Mouse (Mus musculus): ENCODE results near the gene Slc6a8. TPM values are rescaled to one million over a fixed set of nuclear protein-coding genes. Genes with fewer than 3 reads are reported as not detected.

Gene Slc6a8
- total and polyA plus RNA-seq, 3 experiments: 2.1 to 9.9 (median 4.1) TPM

GRCm38 (mm10) chrX:73658936-73659574 lies 13.9 kb upstream of the Slc6a8 start:
- no peak overlapping the region for H3K4me3 ChIP-seq (ENCODE audit: low read depth, low read length)
- no peak for ATAC-seq (ENCODE audit: extremely low read depth, insufficient number of reproducible peaks, low FRiP score, poor library complexity, severe bottlenecking)
- peaks cover 6% of the 10 kb centered on the region; the same call in 1 of the 2 replicates for H3K27me3 ChIP-seq (ENCODE audit: insufficient read depth, low read length)
- no peaks in the 10 kb centered on the region for H3K36me3 ChIP-seq (replicated peaks)
- TF ChIP-seq GATA1 (IDR thresholded peaks at IDR 0.05; ENCODE audit: borderline replicate concordance, low read length) (no peak), TAL1 (conservative IDR thresholded peaks at IDR 0.05; ENCODE audit: low read depth, low read length) (no peak), POLR2AphosphoS5 (IDR thresholded peaks at IDR 0.05; ENCODE audit: insufficient replicate concordance, low read depth, low read length) (no peak), GATA2 (IDR thresholded peaks at IDR 0.05; ENCODE audit: borderline replicate concordance, low read depth, low read length) (no peak), CTCF (IDR thresholded peaks at IDR 0.05; ENCODE audit: low read depth, low read length) (no peak)
- DNase-seq (ENCODE audit: low spot score): no peak
- no peaks in the 10 kb centered on the region for H3K9me3 ChIP-seq (replicated peaks)
- no peaks in the 10 kb centered on the region; the same call in 1 of the 2 replicates for H3K4me1 ChIP-seq (ENCODE audit: insufficient read depth, low read depth, low read length)

GRCm38 (mm10) chrX:73659575-73660283 lies 13.2 kb upstream of the Slc6a8 start, which contains the start of gene Pnck:
Gene Pnck (minus strand): TSS chrX:73660117.
- TF ChIP-seq GATA2 (IDR thresholded peaks at IDR 0.05; ENCODE audit: borderline replicate concordance, low read depth, low read length): no peak
- TF ChIP-seq CTCF (IDR thresholded peaks at IDR 0.05; ENCODE audit: low read depth, low read length): no peak
- no peak for TF ChIP-seq POLR2AphosphoS5 (IDR thresholded peaks at IDR 0.05; ENCODE audit: insufficient replicate concordance, low read depth, low read length)
- no peak for TF ChIP-seq TAL1 (conservative IDR thresholded peaks at IDR 0.05; ENCODE audit: low read depth, low read length)
- no peak for TF ChIP-seq GATA1 (IDR thresholded peaks at IDR 0.05; ENCODE audit: borderline replicate concordance, low read length)
- no peak within 1 kb of the TSS for H3K4me3 ChIP-seq (ENCODE audit: low read depth, low read length)

DNA sequence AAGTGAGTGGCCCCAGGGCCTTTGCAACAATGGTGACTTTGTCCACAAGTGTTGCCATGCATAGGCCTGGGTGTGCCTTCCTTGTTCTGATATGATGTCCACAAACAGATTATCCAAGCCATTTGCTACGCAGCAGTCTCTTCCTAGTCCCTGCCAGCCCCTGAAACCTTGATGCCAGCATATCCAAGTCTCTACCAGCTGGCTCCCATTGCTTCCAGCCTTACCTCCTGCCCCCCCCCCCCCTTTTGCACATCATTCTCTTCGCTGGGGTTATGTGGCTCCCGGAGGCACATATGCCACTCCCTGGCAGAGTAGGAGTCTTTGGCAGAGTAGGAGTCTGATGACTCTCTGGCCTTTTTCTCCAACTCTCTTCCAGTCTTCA lies 12.7 kb upstream of the Slc6a8 start:
- H3K36me3 ChIP-seq (replicated peaks): no peaks in the 10 kb centered on the region
- no peak for TF ChIP-seq GATA1 (IDR thresholded peaks at IDR 0.05; ENCODE audit: borderline replicate concordance, low read length)
- TF ChIP-seq CTCF (IDR thresholded peaks at IDR 0.05; ENCODE audit: low read depth, low read length): no peak
- no peak for TF ChIP-seq GATA2 (IDR thresholded peaks at IDR 0.05; ENCODE audit: borderline replicate concordance, low read depth, low read length)
- no peak for TF ChIP-seq POLR2AphosphoS5 (IDR thresholded peaks at IDR 0.05; ENCODE audit: insufficient replicate concordance, low read depth, low read length)
- no peak for TF ChIP-seq TAL1 (conservative IDR thresholded peaks at IDR 0.05; ENCODE audit: low read depth, low read length)
- no peaks in the 10 kb centered on the region for H3K9me3 ChIP-seq (replicated peaks)
- H3K27me3 ChIP-seq (ENCODE audit: insufficient read depth, low read length): peaks cover 6% of the 10 kb centered on the region; the same call in 1 of the 2 replicates
- no peak overlapping the region for H3K4me3 ChIP-seq (ENCODE audit: low read depth, low read length)
- ATAC-seq (ENCODE audit: extremely low read depth, insufficient number of reproducible peaks, low FRiP score, poor library complexity, severe bottlenecking) (no peak), DNase-seq (ENCODE audit: low spot score) (no peak)
- H3K4me1 ChIP-seq (ENCODE audit: insufficient read depth, low read depth, low read length): no peaks in the 10 kb centered on the region; the same call in 1 of the 2 replicates

More at GRCm38 (mm10) chrX:73659575-73660283, 13.2 kb upstream of the Slc6a8 start, which contains the start of gene Pnck:
- DNase-seq (ENCODE audit: low spot score) (no peak), ATAC-seq (ENCODE audit: extremely low read depth, insufficient number of reproducible peaks, low FRiP score, poor library complexity, severe bottlenecking) (no peak)
- H3K9me3 ChIP-seq (replicated peaks): no peaks in the 10 kb centered on the region
- H3K36me3 ChIP-seq (replicated peaks): no peaks in the 10 kb centered on the region
- peaks cover 6% of the 10 kb centered on the region; the same call in 1 of the 2 replicates for H3K27me3 ChIP-seq (ENCODE audit: insufficient read depth, low read length)
- no peaks in the 10 kb centered on the region; the same call in 1 of the 2 replicates for H3K4me1 ChIP-seq (ENCODE audit: insufficient read depth, low read depth, low read length)

DNA sequence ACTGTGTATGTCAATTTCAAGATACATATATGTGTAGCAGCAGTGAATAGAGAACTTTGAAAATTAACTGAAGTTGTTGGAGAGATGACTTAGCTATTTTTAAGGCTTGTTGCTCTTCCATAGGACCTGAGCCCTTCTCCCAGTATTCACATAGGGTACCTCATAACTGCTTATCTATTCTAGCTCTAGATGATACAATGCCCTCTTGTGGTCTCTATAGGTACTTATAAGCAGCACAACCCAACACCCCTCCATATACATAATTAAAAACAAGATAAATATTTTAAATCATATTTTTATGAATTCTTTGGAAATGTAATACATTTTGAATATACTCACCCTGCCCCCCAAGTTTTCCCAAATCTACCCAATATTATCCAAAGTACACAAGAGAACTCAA lies 9.8 kb upstream of the Slc6a8 start:
- Histone ChIP-seq H3K27me3 (ENCODE audit: insufficient read depth, low read length) (peaks cover 6% of the 10 kb centered on the region; the same call in 1 of the 2 replicates), H3K4me1 (ENCODE audit: insufficient read depth, low read depth, low read length) (no peaks in the 10 kb centered on the region; the same call in 1 of the 2 replicates), H3K4me3 (ENCODE audit: low read depth, low read length) (no peak overlapping the region), H3K36me3 (replicated peaks) (no peaks in the 10 kb centered on the region), H3K9me3 (replicated peaks) (no peaks in the 10 kb centered on the region)
- DNase-seq (ENCODE audit: low spot score) (no peak), ATAC-seq (ENCODE audit: extremely low read depth, insufficient number of reproducible peaks, low FRiP score, poor library complexity, severe bottlenecking) (no peak)
- no peak for TF ChIP-seq CTCF (IDR thresholded peaks at IDR 0.05; ENCODE audit: low read depth, low read length)
- no peak for TF ChIP-seq TAL1 (conservative IDR thresholded peaks at IDR 0.05; ENCODE audit: low read depth, low read length)
- TF ChIP-seq GATA1 (IDR thresholded peaks at IDR 0.05; ENCODE audit: borderline replicate concordance, low read length): no peak
- no peak for TF ChIP-seq POLR2AphosphoS5 (IDR thresholded peaks at IDR 0.05; ENCODE audit: insufficient replicate concordance, low read depth, low read length)
- TF ChIP-seq GATA2 (IDR thresholded peaks at IDR 0.05; ENCODE audit: borderline replicate concordance, low read depth, low read length): no peak

GRCm38 (mm10) chrX:73672031-73672431 lies 919 bp upstream of the Slc6a8 start:
- no peak overlapping the region for H3K4me3 ChIP-seq (ENCODE audit: low read depth, low read length)
- H3K4me1 ChIP-seq (ENCODE audit: insufficient read depth, low read depth, low read length): peaks cover 16% of the 10 kb centered on the region
- ATAC-seq (ENCODE audit: extremely low read depth, insufficient number of reproducible peaks, low FRiP score, poor library complexity, severe bottlenecking) (peak; percentile 67), DNase-seq (ENCODE audit: low spot score) (peak; percentile 30)
- no peaks in the 10 kb centered on the region for H3K9me3 ChIP-seq (replicated peaks)
- TF ChIP-seq GATA2 (IDR thresholded peaks at IDR 0.05; ENCODE audit: borderline replicate concordance, low read depth, low read length): no peak
- TF ChIP-seq CTCF (IDR thresholded peaks at IDR 0.05; ENCODE audit: low read depth, low read length): peak; percentile 14; the same call in 1 of the 2 replicates
- no peak for TF ChIP-seq TAL1 (conservative IDR thresholded peaks at IDR 0.05; ENCODE audit: low read depth, low read length)
- TF ChIP-seq POLR2AphosphoS5 (IDR thresholded peaks at IDR 0.05; ENCODE audit: insufficient replicate concordance, low read depth, low read length): no peak
- H3K36me3 ChIP-seq (replicated peaks): peaks cover 3% of the 10 kb centered on the region
- H3K27me3 ChIP-seq (ENCODE audit: insufficient read depth, low read length): peaks cover 13% of the 10 kb centered on the region; the same call in 1 of the 2 replicates

DNA sequence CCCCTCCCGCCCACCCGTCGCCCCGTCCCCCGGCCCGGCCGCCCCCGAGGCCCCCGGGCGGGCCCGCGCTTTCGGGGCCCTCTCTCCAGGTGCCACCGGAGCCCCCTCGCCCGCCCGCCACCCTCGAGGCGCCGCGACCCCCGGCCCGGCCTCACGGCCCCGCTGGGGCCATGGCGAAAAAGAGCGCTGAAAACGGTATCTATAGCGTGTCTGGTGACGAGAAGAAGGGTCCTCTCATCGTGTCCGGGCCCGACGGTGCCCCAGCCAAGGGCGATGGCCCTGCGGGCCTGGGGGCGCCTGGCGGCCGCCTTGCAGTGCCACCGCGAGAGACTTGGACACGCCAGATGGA lies 643 bp downstream of the Slc6a8 start:
- peak; percentile 18 for DNase-seq (ENCODE audit: low spot score)
- peaks cover 16% of the 10 kb centered on the region for H3K4me1 ChIP-seq (ENCODE audit: insufficient read depth, low read depth, low read length)
- H3K27me3 ChIP-seq (ENCODE audit: insufficient read depth, low read length): peaks cover 13% of the 10 kb centered on the region; the same call in 1 of the 2 replicates
- no peak for TF ChIP-seq TAL1 (conservative IDR thresholded peaks at IDR 0.05; ENCODE audit: low read depth, low read length)
- TF ChIP-seq GATA1 (IDR thresholded peaks at IDR 0.05; ENCODE audit: borderline replicate concordance, low read length): no peak
- no peak for TF ChIP-seq CTCF (IDR thresholded peaks at IDR 0.05; ENCODE audit: low read depth, low read length)
- no peak for TF ChIP-seq POLR2AphosphoS5 (IDR thresholded peaks at IDR 0.05; ENCODE audit: insufficient replicate concordance, low read depth, low read length)
- no peak for TF ChIP-seq GATA2 (IDR thresholded peaks at IDR 0.05; ENCODE audit: borderline replicate concordance, low read depth, low read length)
- ATAC-seq (ENCODE audit: extremely low read depth, insufficient number of reproducible peaks, low FRiP score, poor library complexity, severe bottlenecking): no peak
- peaks cover 9% of the 10 kb centered on the region for H3K36me3 ChIP-seq (replicated peaks)
- H3K4me3 ChIP-seq (ENCODE audit: low read depth, low read length): peak overlapping the region; percentile 69; the same call in 1 of the 2 replicates
- no peaks in the 10 kb centered on the region for H3K9me3 ChIP-seq (replicated peaks)
